Mouse (Mus musculus) hindlimb bud, embryonic 11.5 days (tissue): ENCODE measurements around the gene Usp13.

ENCODE experiments used
- DNase-seq: peaks from one replicate; pipeline ENCODE4 v3.0.0-alpha.2; 2012; ENCODE audit warnings: low read depth, low spot score; ENCODE audit errors: extremely low spot score

The Usp13 gene

DNA sequence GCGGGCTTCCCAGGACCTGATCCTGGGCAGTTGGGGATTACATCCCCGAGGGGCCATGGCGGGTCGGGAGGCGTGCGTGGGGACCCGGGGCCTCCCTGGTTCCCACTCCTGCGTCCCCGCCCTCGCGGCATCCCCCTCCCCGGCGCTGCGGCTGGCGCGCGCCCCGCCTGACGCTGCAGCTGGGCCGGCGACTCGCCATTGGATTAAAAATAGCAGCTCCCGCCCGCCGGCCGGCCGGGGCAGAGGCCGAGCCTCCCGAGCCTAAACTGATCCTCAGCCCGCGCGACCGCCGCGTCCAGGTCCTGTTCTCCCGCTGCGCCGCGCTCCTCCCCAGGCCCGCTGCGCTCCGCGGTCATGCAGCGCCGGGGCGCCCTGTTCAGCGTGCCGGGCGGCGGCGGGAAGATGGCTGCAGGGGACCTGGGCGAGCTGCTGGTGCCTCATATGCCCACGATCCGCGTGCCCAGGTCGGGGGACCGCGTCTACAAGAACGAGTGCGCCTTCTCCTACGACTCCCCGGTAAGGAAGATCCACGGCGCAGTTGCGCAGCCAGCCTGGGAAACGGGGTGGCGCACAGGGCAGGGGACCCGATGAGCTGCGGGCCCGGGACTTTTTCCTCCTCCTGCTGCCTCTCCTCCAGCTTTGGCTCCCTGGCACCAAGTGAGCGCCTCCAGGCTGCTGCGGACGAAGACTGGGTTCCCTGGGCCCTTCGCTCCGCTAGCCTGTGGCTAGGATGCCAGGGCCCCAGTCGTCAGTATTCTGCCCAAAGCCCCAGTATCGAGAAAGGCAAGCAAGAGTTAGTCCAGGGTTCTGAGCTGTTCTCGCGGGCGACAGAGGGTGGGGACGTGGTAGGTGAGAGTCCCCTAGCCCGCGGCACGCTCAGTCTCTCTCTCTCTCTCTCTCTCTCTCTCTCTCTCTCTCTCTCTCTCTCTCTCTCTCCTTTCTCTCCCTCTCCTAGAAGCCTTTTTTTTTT lies at the start of gene Usp13:
Gene Usp13 (plus strand): TSS at position 190 of the 970 bp plus-strand sequence.
- DNase-seq: no peak

DNA sequence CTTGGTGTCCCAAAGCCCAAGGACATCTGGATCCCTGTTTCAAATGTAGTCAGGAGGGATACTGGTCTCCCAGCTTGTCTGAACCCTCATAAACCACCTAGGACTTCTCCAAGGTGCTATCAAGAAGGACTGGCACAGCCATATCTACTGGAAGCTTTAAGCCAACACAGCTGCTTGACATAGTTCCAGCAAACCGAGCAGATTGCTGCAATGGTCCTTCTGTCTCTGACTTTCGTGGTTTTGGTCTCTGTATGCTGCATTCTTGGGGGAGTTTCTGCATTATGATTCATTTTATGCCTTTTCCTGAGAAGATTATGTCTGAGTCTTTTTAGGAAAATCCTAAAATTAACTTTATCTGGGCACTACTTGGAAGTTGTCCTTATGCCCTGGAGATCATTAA lies 46.6 kb upstream of the Usp13 start:
- no peak for DNase-seq

DNA sequence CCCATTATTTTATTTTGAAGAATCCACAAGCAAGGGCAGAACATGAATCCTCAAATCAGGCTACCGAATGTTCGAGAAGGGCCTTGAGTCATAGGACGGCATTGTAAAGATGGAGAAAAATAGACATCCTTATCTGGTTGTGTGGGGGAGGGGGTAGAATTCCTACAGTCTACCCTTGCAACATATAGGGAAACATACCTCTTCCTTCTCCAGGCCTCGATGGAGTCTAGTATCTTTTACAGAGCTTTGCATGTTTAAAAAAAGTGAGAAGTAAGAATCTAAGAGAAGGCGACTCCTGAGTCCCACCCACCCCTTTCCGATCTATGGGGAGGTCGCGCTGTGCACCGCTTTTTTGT lies 367 bp upstream of the Usp13 start:
- DNase-seq: no peak

DNA sequence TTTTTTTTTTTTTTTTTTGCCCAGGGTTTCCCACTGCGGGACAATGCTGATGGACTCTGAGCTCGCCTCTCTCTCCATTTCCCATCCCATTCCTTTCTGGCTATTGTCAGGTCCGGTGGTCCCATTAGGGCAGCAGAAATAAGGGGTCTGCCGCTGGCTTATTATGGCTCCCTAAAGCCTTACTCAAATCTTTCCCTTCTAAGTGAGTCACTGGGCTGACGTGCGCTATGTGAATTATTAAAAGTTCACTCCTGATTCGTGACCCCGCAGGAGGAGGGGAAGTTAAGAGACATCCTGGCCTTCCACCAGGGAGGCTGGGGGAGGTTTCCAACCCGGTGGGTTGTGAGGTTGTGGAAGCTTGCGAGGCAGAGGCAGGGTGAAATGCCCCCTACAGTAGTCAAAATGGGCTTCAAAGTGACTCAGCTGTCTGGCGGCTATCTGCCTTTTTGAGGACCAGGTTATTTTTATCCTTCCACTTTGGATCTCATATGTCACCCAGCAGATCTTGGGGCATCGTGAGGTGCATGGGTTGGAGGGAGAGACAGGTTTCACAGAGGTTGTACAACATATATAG lies 1.1 kb downstream of the Usp13 start:
- DNase-seq: no peak

DNA sequence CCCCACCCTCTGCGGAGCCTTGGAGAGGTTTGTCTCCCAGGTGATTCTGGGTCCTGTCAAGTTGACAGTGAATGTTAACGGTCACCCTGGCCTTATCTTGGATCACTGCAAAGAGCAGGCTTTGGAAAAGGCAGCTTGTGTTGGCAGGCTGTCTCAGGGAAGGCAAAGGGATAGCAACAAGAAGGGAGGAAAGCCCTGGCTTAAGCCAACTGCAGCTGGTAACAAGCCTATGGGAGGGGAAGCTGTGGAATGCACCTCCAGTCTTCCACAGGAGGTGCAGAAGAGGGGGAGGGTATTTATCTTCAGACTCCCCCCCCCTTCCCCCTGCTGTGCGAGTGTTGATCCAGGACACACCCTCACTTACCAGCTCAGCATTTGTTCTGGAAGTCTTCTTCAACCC lies 5.3 kb downstream of the Usp13 start:
- no peak for DNase-seq

DNA sequence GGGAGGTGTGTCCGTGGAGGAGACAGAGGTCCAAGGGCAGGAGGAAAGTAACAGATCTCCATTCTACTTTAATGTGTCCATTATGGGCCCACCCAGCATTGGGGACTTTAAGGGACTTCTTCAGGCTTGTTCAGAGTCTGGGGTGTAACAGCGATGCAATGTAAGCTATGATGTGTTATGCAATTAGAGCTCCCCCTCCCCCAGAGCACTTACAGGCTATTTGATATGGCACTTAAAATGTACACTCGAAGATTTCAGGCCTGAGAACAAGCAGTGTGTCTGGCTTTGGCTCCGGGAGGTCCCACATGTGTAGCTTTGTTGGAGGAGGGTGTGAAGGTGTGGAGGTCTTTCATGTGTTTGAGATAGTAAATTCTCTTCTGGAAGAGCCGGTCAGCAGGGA lies 7.6 kb downstream of the Usp13 start:
- DNase-seq: no peak

DNA sequence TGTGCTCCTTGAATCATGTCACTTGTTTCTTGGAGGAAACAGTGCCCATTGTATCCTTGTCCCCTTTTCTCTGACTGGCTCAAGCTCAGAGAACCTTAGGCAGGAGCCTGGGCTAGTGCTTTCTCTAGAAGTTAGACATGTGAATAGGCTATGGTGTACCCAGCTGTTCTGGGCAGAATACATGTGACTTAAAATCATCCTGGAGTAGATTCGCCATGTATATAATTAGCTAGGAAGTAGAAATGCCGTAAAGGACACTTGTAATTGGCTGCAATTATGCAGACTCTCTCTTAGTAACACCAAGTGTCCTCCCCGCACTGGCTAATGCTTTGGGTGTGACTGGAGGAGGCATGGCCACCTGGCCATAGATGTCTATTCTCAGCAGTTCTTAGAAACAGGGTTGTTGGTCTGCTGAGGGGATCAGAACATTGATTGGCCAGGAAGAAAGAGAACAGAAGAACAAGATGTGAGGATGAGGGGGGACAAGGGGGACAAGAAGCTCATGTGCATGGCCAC lies 8.7 kb downstream of the Usp13 start:
- DNase-seq: no peak

DNA sequence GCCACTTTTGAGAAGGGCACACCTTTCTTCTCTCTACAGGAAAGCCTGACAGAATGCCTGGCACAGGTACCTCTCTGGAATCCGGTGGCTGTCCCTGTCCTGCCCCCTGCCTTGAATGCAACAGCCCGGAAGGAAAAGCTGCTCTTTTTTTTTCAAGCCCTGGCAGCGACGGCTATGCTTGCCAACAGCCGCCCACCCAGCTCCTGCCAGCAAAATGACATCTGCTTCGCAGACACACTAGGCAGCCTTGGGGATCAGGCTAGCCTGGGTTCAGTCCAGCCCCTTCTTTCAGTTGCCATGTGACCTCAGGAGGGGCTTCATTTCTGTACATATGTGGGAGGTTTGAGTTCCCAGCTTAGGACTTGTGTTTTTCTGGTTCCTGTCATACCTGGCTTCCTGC lies 9.4 kb downstream of the Usp13 start:
- DNase-seq: no peak

DNA sequence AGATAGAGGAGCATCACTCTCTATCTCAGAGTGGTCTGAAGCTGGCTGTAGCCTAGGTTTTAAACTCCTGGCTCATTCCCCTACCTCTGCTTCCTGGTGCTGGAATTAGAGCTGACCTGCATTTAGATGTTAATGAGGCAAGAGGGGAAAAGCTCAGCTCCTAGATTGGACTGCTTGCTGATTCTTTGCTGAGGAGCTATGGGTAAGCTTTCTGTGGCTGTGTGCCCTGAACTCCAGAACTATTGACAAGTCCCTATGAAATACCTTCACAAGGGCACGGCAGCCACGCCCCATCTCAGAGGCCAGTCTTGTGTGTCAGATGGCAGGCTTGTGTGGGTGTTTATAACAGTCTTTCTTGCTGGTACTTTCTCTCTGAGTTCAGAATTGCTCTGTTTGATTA lies 16.5 kb downstream of the Usp13 start:
- no peak for DNase-seq

DNA sequence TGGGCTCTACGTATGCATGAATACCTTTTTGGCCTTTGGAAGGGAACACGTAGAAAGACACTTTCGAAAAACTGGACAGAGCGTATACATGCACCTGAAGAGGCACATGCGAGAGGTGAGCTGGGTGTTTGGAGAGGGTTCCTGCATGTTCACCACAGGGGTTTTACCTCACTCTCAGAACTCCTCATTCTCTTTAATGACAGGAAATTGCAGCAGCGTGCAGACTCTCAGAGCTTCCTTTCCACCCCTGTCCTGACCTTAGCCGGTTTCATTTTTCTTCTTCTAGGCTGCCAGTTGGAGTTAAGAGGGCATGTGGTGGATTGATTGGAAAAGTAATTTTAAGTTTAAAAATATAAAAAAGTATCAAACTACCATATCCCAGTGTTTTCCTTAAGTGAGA lies 20.5 kb downstream of the Usp13 start:
- no peak for DNase-seq

DNA sequence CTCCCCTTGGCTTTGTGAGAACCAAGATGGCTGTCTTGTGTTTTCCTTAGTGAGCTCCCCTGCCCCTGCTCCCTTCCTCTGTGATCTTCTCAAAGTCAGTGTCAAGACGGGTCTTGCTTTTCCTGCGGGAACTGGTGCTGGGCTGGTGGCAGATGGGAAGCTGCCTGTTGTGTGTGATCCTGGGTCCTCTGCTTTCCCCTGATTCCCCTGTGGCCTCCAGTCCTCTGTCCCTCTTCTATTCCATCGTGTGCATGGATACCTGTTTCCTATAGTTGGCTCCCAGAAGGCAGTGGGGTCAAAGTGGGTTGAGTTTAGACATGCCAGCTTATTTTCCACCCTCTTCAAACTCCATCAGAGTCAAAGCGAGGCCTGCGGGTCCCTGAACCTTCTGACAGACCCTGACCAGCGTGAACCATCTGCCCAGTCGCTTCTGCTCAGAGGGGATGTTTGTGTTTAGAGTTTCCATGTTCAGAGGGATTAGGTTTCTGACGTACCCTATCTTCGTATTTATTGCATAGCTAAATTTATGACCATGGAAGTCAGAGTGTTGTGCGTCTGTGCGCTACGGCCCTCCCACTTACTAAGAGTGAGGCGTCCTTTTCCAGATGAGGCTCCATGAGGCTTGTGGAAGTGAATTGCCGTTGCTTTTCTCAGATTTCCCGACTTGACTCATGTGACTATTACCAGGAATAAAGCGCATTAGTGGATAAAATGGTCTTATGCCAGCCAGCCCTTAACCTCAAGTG lies 39.2 kb downstream of the Usp13 start:
- DNase-seq: no peak

DNA sequence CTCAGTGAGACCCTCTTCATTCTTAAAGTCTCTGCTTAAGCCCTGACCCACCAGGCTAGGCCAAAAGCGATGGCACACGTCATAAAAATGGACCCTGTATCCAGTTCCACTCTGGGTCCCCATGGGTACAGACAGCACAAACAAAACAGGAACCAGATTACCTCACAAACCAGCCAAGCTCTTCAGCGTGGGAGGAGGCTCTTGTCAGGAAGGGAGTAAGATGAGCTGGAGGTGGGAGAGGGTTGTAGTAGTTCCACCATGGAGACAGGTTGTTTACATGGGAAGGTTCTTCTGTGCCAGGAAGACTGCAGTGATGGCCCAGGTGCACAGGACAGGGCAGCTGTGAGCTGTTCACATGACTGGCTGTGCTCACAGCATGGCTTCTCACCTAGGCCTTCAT lies 53.7 kb downstream of the Usp13 start:
- DNase-seq: no peak

DNA sequence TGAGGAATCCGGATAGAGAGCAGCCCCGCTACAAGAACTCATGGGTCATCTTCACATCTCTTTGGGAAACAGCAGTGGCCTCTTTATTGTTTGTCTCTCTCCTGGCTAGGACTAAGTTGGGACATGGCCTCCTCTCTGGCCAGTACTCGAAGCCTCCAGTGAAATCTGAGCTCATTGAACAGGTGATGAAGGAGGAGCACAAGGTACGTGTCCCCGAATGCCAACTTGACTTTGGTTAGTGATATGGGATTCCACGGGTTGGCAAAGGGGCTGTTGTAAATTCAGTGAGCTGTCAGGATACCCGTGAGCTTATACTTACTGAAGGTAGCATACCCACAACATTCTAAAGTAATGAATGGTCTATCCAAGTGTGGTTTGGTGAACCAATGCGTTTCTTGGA lies 69.0 kb downstream of the Usp13 start:
- DNase-seq: no peak

DNA sequence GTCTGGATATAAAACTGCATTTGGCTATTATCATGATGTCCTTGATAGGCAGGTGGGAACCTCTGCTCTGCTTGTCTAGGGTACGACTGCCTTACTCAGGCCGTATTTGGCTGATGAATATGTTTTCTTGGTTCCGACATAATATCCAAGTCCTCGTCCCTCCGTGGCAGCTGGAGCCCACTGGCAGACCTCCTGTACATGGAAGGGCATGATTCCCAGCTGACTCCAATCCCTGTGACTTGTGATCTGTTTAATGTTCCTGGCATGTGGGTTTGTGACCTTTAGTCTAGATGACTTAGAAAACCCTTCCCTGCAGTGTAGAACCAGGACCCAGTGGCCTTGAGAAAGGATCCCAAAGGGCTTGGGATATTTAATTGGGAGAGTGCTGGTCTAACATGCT lies 71.5 kb downstream of the Usp13 start:
- no peak for DNase-seq

DNA sequence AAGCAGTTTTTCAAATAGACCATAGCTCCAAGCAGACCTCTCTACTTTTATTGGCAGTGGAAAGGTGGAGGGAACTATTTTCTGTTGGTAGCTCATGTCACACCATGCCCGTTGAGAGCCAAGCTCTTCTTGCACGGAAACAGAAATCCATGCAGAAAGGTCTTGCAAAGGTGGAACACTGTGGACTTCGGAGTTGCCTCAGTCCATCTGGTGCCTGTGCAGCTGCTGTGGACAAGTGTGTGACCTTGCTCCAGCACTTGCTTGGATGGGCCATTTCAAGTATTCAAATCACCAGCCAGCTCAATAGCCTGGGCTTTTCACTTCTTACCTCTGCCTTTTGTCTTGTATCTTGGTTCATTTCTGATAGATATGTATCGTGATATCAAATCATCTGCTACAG lies 72.8 kb downstream of the Usp13 start:
- no peak for DNase-seq

DNA sequence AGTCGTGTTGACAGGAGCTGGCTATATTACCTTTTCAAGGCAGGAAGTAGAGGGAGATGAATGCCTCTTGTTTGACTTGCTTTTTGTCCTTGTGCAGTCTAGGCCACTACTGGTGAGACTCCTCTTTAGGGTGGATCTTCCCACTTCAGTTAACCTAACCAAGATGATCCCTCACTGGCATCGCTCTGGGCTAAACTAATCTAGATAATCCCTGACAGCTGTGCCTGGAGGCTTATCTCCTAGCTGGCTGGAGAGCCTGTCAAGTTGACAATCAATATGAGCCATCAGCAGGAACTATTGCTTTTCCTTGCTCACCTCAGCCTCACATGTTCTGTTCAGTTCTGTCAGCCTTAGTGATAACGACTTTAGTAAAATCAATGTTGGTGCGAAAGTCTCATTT lies 86.1 kb downstream of the Usp13 start:
- no peak for DNase-seq

DNA sequence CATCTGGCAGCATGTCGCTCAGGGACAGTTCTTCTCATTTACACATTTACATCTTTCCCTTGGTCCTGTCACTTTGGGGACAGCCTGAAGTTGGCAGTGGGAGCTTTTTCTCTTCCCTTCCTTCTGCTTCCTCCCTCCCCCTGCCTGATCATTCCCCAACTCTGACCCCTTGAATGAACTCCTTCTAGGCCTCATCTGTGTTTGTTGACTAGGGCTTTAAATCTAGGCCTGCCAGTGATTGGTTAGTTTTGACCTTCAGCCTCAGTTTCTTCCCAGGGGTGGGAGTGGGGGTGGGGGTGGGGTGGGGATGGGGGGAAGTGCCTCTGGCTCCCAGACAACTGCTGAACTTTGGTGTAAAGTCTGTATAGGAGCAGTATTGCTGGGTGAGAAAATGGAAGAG lies 87.3 kb downstream of the Usp13 start:
- no peak for DNase-seq

DNA sequence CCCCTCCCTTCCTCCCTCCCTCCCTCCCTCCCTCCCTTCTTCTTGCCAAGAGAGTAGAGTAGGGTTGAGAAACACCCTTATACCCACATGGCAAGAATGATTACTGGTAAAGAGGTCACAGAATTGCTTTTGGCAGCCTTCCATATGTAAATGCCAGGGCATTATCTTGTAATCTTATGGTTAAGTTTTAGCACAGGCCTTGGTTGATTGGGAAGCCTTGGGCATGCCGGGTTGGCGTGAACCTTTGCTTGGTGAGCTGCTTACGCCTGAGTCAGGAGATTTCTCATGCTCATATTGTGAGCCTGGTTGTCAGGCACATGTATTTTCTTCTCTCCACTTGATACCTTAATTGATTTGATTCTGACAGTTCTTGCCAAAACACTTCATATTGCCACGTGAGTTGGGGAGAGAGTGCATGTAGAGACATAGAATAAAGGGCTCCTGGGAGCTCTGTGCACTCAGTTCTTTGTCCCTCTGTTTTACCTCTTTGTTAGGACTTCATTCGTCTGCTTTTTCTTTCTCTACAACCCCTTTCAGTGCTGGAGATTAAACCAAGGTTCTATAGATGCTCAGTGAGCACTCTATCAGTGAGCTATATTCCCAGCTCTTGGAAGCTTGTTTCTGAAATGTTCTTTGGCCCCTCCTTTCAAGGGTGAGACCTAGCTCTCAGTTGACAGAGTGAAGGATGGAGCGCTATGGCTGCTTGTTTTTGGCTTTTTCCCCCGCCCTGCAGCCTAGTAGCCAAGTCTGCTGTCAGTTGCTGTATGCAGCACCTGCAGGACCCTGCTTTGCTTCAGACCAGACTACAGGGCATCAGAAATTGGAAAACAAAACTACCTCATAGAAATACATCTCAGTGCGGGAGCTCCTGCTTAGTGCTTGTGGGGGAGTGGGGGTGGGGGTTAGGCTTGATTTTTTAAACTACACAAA lies 88.8 kb downstream of the Usp13 start:
- no peak for DNase-seq

DNA sequence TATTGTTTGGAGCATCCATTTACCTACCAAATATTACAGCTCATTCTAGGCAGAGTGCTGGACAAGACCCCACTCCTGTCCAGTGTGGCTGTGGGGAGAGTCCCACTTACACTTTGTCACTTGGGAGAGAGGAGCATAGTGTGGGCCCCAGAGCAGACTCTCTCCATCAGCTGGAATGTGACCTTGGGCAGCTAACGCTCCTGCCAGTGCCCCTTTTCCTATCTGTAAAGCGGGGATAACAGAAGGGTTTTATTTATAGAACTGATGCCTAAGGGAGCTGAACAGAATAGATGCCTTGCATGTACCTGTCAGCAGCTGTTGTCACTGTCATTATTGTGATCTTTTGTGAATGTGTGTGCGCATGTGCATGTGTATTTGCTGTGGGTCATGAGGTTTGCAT lies 91.1 kb downstream of the Usp13 start:
- DNase-seq: no peak

DNA sequence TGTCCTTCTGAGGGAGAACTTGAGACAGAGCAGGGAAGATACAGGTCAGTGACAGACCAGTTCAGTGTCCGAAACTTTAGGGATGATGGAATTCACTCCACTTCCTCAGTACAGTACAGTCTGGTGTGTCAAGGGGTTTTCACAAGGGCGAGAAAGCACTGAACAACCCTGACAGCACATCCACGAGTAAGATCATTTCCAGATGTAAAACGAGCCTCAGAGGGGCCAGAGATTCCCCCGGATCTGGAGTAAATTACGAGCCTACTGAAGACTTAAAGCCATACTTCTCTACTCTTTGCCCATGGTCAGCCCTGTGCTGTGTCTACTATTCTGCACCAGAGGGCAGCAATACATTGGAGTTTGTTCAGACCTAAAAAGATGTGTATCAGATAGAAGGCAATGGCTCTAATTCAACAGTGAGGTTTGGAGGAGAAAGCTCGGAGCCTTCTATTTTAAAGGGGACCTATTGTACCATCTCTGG lies 92.8 kb downstream of the Usp13 start:
- DNase-seq: peak; percentile 28

DNA sequence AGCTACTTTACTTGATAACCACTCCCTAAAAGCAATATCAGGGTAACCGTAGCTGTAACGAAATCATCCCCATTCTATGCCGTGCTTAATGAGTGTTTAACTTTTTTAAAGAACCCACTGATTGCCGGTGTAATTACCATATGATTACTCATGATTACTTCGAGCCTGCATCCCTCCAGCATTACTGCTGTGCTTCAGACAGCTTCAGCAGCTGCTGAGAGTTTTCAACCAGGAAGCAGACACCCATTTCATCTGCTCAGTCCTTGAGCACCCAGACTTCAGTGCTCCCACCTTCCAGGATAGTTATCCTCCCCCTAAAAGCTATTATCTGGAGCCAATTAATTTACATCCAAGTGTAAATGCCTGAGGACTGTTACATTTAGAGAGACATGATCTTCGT lies 106.8 kb downstream of the Usp13 start:
- no peak for DNase-seq
